Mouse (Mus musculus) activated CD4-positive, CD25-positive, alpha-beta regulatory T cell, adult 4 months (primary cell): ENCODE data around the gene Ifne. TPM values are rescaled to one million over a fixed set of nuclear protein-coding genes. Genes with fewer than 3 reads are reported as not detected.

ENCODE experiments used
- ATAC-seq: one replicate; pipeline ENCODE4 v1.8.0; 2017
- polyA plus RNA-seq, 2 experiments: library from polyadenylated mRNA; unstranded; fragments of 100-300 nt; shearing (Covaris generic); gene quantifications; one replicate each; pipeline ENCODE4 v1.2.1; 2017

The Ifne gene
- polyA plus RNA-seq: not detected

GRCm38 (mm10) chr4:88880101-88880500 is at the start of gene Ifne:
Gene Ifne, minus strand, starts transcription at chr4:88880201.
- ATAC-seq: no peak

GRCm38 (mm10) chr4:88928341-88929102 is 48.5 kb upstream of the Ifne start:
- ATAC-seq: no peak

GRCm38 (mm10) chr4:88927850-88928249 is 47.8 kb upstream of the Ifne start:
- ATAC-seq: no peak

DNA sequence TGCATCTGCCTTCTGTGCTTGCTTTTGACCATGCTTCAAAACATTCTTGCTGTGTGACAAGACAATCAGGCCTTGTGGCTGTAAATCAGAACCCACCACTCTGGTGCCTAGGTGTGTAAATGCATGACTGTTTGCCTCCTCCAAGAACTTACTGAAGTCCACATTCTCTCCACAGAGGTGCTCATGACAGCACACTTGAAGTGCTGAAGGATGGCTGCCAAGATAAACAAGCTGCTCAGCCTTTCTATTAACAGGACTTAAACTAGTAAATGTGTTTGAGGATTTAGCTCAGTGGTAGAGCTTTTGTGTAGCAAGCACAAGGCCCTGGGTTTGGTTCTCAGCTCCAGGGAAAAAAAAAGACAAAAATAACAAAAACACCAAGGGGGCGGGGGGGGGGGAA is 46.6 kb upstream of the Ifne start:
- ATAC-seq: no peak

DNA sequence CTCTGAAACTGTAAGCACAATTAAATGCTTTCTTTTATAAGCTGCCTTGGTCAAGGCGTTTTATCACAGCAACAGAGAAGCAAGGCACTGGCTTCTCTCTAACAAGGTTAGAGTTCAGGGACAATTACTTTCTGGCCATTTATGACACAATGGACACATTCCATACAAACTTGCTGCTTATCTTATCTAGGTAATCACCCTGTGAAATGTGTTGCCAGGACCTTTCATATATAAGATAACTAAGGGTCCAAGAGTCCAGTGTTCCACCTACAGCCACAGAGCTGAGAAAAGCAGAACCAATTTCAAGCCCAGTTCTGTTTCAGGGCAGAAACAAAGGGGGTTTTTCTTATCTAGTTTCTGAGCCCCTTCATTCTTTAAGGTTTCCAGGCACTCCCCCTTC is 46.1 kb upstream of the Ifne start:
- no peak for ATAC-seq

- no peak for ATAC-seq
Measured at GRCm38 (mm10) chr4:88925456-88925855, 45.5 kb upstream of the Ifne start.

DNA sequence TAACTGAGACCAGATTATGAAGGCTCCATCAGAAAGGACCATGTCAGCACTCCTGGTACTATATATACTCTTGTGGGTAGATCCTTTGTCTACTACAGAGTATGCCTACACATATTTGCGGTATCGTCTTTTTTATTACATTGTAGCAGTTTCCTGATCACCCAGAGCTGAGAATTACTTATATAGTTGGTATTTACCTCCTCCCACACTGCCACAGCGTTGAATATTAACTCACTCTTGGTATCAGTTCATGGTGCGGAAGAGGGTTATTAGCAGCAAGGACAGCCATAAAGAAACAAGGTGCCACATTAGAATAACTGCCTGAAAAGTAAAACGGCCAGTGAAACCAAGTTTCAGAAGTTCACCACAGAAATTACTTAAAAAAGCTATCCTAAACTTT is 41.3 kb upstream of the Ifne start:
- ATAC-seq: no peak

DNA sequence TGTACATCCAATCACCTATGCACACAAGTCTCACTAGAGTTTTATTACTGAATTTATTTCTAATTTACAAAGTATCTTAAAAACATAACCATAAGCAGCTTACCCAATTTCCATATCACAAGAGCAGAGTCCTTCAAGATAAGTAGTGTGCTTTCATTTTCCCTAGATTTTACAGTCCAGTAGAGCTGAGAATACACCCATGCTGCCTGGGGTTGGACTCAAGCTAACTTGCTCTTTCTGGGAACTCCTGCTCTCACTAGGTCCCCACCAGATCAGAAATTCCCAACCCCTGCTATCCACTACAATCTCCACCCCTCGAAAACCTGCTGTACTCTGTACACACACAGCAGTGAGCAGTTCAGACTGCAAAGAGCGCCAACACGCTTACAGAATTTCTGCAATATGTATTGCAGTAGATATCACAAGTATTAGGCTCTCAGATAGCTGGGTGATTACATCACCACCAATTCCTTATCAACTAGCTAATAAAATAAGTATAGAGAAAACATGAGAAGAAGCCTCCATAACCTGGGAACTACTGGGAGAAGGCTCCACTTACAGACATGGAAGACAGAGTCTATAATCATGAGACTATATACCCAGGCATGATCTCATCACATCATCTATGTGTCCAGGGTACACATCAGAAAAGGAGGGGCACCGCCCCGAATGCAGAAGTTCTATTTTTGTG is 37.9 kb upstream of the Ifne start:
- no peak for ATAC-seq

- no peak for ATAC-seq
Measured at GRCm38 (mm10) chr4:88916306-88916705, 36.3 kb upstream of the Ifne start.

- no peak for ATAC-seq
Measured at GRCm38 (mm10) chr4:88913984-88914383, 34.0 kb upstream of the Ifne start.

DNA sequence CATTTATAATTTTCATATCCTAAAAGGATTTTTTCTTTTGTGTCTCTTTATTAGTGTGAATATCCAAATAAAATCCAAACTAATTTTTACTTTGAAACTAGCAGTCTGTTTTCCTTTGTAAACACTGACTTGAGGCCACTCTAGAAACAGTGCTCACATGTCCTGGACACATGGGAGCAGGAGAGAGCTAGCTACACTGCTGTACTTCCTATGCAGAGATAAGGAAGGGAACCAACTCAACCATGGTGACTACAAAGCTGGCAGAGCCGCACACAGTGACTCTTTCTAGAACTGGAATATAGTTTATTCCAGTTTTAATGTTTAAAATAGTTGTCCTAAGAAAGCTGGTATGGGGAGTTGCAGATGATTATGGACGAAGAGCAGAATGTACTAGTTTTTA is 32.9 kb upstream of the Ifne start:
- no peak for ATAC-seq

DNA sequence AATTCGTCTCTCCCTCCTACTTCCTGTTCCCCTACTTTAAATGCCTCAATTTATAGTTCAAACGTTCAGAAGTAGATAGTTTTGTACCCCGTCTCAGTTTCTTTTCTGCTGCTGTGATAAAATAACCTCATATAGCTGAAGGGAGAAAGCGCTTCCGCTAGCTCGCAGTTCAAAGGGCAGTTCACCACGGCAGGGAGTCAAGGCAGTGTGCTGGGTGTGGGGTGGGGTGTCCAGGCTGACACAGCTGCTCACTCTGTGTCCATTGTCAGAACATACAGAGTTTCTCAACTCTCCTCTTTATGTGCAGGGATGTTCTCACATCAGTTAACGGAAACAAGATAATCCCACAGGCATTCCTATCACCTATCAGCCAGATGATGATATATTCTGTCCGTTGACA is 32.2 kb upstream of the Ifne start:
- no peak for ATAC-seq

DNA sequence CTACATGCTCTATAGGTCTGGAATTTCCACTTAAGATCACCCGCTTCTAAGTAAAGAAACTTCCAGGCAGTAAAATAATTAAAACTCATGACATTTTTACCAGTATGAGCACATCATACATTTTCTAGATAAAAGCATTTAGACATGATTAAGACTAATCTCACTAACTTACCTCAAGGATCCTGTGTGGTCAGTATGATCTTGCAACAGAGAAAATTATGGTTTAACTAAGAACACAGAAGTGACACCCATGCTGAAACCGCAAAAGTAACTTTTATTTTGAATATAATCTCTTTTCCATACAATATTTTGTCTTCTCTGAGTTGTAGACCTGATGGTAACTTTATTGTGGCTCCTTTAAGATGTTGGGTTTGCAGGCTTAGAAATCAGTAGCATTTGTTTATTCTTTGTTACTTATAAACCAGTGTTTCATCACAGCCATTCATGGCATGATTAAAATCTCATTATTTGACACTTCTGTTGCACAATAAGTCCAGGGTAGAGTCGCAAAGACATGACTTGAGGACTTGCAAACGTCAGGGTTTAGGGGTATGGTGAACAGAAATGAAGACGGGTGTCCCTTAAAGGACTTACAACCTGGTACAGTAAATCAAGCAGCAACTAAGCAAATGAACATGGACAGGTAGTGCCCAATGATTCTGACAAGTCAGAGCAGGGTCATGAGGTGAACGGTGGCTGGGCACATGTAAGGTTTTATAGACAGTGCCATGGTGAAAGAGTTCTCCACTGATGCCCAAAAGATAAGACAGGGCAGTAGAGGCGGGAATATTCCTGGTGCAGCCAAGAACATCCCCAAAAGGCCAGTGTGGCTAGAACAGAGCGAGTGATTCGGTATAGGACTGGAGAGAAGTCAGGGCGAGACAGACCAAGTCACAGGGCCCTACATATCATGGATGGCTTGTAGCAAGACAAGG is 29.9 kb upstream of the Ifne start:
- no peak for ATAC-seq

DNA sequence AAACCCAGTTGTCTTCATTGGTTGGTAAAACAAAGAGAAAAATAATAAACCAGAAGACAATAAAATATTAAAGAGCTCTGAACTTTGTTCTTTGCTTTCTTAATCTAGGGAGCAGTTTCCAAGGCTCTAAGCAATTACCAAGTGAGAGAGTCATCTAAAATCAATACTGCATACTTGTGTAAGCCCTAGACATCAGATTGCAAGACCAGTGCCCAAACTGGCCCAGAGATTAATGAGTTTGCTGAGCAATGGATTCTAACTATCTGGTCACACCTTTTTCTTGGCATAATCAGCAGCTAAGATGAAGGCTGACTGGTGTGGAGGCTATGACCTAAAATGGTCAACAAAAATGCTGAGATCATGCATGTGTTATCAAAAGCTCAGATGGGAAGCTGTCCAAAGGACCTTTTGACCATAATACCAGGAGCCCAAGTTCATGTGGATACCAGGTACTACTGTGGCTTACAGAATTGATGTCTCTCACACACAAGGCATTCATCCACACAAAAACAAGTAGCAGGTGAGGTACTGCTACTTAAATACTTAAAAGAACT is 13.3 kb upstream of the Ifne start:
- ATAC-seq: no peak

DNA sequence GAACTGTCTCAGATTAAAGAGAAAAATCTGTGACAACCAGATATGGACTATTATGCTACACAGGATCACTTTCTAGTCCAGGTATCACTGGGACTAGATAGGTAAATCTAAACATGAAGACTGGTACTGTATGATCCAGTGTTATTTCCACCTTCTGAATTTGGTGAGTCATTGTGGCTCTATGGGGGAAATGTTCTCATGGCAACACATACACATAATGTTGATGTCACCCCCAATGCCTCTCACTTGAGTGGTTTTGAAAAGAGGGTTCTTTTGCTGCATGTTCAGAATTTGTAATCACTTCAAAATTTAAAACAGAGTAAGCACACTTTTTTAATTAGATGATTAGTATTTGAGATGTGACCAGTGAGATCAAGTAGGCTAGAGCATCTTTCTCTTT is 8.2 kb upstream of the Ifne start:
- no peak for ATAC-seq

GRCm38 (mm10) chr4:88878772-88879171 is 1.2 kb downstream of the Ifne start:
- no peak for ATAC-seq

- no peak for ATAC-seq
Measured at GRCm38 (mm10) chr4:88878246-88878645, 1.8 kb downstream of the Ifne start.

DNA sequence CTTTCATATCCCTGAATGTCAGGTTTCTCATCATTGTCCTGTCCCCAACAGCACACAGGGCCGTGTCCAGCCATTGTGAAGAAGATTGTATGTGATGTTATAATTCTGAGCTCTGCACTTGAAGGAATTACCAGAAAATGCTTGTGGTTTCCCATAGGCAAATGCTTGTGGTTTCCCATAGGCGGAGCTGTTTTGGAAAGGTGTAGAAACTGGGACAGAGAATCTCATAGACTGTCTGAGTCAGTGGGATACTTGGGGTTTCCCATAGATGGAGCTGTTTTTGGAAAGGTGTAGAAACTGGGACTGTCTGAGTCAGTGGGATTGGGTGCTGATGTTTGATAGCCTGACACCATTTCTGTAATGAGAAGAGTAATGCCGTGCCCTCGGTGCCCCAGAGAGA is 3.5 kb downstream of the Ifne start:
- no peak for ATAC-seq

GRCm38 (mm10) chr4:88875435-88876095 is 4.4 kb downstream of the Ifne start:
- ATAC-seq: peak; percentile 55

- no peak for ATAC-seq
Measured at GRCm38 (mm10) chr4:88872691-88873090, 7.3 kb downstream of the Ifne start.

DNA sequence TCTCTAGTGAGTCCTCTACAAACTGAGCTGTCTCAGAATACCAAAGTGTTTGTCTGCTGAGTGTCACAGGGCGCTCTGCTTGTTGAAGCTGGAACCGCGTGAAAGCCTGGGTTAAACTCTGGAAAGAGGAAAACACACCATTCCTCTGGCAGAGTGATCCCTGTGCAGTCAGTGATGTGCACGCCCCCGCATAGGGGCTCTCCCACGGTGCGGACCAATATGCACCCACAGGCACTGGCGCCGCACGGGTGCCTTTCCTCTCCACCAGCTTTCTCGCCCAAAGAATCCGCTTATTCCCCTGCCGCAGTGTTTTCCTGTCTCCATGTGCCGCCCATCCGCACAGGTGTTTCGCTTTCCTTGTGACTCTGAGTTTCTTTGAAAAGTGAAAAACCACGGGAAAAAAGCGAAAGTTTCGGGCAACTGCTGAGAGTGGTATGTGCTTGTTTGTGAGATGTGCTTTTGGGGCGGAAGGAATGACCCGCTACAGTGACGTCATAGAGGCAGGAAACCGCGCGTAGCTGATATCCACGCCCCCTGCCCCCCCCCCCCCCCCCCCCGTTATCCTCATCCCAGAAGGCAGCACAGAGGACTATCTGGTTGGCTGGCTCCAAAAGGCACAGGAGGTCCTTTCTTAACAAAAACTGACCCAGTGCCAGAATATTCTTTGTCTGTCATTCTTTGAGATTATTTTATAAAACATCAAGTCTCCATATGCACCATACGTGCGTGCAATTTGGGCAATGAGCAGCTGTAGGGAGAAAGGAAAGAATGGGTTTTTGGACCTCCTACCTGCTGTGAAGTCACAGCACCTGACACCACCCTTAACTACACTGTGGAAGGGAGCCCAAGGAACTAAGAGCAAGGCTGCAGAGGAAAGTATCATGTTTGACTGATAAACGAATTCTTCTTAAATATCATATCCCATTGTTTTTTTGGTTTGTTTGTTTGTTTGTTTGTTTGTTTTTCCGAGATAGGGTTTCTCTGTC is 11.8 kb downstream of the Ifne start:
- ATAC-seq: peak; percentile 51
